16 mouse cellular contexts compared by ENCODE assay signal in genomic region chr16:9390986-9391385, GRCm38 (mm10).
"Had no signal": no experiment of that assay in that cellular context is flagged by ENCODE, and none has a peak within 500 bp of the region (broad histone marks: within the 10 kb centered on the region; RNA-seq: fewer than 3 reads in every experiment).

No protein-coding gene starts in this region.

- DNase-seq: gastrocnemius, postnatal 14 days; gastrocnemius, postnatal 36 days; heart, adult 2 months; heart, postnatal 14 days; heart, postnatal 36 days; kidney, adult 11 months; kidney, adult 2 months; kidney, adult 9 months; kidney, postnatal 14 days; kidney, postnatal 36 days; layer of hippocampus, adult 9-11 months; layer of hippocampus, postnatal 36 days; liver; liver, embryonic 13.5 days had no signal

- ATAC-seq: hindbrain, postnatal 0 days; intestine, embryonic 16.5 days had no signal
